Mouse (Mus musculus) thymus, postnatal 36 days (tissue): ENCODE measurements at regions not wholly inside any gene's neighbourhood (a gene's known extent, or its start where the extent isn't known, plus 50 kb on each side); places are given as distances from the start of the nearest gene placed in this dataset.
"Not testable (repeated sequence)": the region's sequence is repeated elsewhere in the genome, so short reads cannot be mapped to it uniquely, and the experiment has no call there.

ENCODE experiments used
- DNase-seq, 2 experiments: peaks; one replicate each; pipeline ENCODE4 v3.0.0; 2022; ENCODE audit warnings: mixed read lengths in 2 of 2

DNA sequence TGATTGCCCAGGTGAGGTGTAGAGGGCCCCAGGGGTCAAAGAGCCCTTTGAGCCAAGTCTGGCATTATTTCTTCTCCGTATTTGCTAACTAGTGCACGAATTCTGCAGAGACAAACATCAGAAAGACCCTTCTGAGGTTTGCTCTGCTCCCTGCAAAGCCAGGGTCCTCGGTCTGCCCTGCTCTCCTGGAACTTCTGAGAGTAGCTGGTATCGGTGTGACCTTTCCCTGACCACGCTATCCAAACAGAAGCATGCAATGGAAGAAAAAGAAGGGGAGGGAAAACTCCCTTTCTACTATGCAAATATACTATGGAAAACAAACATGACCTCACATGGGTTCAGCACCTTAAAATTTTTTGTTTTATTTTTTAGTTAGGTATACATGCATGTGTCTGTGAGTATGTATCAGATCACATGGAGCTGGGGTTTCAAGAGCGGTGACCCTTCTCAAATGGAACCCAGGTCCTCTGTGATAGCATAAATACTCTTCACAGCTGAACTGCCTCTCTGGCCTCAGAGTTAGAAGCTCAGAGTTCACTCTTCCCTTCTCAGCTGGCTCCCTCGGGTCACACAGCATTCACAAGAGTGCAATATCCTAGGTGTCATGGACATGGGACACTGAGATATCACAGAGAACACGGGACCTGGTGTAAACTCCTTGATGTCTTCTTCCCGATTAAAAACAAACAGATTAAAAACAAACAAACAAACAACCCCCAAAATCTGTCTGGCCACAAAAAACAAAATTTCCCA, 144.7 kb downstream of the Bcl2l11 start:
- no peak for DNase-seq

DNA sequence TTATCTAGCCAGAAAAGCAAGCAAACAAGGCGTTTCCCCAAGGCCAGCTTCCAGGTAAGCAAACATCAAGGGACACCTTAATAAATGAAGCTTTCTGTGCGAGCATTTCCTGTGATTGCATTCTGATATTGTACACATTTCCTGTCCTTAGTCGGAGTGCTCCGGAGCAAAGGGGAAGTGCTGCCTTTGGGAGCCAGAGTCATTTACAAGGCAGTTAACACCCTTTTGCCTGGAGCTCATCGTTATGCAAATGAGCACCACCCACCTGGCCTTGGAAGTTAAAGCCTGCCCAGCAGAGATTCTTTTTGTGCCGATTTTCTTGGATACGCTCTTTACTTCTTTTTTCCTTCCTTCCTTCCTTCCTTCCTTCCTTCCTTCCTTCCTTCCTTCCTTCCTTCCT, 147.0 kb downstream of the Bcl2l11 start:
- DNase-seq, result no peak

DNA sequence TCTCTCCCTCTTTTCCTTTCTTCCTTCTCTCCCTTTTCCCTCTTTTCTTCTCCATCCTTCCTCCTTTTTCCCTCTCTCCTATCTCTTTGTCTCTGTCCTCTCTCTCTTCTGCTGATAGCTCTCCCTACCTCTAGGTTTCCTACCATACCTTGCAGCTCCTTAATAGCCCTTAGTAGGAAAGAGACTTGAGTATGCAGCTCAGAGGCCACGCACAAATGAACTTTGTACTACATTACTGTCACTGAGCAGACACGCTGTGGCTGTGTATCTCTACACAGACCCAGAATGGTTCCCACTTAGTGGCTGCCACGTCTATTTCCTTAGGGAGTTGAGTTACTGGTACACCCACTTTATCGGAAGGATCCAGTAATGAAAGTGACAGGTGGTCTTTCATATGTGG, 147.5 kb downstream of the Bcl2l11 start:
- no peak for DNase-seq

DNA sequence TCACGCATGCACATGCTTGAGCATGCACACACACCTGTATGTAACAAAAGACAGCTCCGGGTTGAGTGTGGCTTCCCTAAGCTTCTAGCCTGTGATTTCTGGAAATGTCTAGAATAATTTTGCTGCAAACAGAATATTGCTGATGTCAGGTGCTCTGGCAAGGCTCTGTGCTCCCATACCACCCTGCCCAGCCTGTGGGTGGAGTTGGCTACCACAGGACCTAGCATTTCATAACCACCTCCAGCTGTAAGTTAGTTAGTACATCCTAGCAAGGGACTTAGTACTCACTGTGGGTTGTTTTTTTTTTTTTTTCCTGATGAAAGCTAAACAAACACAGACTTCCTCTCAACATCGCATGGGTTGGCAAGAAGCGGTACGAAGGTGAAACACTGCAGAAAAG, 150.5 kb downstream of the Bcl2l11 start:
- DNase-seq, result no peak

DNA sequence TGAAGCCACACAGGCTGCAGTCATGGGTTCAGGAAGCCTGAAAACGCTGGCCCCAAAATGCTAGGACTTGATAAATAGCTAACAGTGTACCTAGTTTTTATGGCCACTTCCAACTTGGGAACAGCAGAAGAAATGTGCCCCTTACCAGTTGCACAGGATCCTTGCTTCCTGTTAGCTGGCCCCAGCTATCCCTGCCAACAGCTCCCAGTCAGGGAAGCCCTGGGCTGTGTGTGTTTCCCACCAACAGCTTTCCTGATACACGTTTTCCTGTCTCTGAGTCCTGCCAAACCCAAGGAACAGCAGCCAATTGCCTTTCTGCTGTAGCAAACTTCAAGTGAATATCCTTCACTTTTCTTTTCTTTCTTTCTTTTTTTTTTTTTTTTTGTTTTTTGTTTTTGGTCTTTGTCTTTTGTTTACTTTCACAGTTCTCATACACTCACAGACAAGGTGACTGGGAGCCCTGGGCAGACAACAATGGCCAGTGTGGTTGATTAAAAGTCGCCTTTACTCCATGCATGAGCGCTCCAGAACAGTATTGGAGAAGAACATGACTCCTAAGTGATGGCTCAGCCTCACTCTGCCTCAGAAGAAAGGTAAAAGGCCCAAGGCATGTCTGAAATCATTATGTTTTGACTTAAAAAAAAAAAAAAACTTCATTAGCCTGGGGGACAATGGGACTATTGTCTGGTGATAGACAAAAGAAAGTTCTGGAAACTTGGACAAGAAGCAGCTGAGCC, 151.7 kb downstream of the Bcl2l11 start:
- no peak for DNase-seq

DNA sequence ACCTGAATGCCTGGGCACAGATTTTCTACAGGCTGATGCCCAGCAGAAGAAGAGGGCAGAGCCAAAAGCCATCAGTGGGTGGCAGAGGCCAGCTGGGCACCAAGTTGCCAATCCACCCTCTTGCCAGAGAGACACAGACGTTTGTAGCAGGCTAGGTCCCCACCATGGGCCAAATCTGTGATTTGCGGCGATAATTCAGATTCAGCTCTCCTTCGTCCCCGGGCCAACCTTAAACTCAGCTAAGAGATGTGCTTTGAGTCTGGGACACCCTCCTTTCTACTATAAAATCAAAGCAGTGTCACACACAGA, 152.2 kb downstream of the Bcl2l11 start:
- no peak for DNase-seq

DNA sequence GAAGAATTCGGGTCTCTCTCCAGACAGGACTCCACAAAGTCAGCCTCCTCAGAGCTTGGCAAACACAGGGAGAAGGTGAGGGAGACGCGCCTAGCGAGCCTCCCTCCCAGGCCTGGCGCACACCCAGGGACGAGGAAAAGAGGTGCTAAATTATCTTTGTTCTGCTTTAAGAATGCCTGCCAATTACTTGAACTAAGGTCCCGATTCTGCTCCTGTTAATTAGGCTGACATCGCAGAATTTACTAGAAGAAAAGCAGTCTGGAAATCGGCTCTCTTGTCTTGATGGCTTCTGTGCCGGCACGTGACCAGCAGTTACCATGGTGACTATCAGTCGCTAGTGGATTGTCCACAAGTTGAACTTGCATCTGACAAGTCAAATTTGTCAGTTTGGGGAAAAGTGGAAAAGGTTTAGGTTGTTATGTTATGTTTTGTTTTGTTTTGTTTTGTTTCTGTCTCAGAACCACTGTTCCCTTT, 152.8 kb downstream of the Bcl2l11 start:
- no peak for DNase-seq

DNA sequence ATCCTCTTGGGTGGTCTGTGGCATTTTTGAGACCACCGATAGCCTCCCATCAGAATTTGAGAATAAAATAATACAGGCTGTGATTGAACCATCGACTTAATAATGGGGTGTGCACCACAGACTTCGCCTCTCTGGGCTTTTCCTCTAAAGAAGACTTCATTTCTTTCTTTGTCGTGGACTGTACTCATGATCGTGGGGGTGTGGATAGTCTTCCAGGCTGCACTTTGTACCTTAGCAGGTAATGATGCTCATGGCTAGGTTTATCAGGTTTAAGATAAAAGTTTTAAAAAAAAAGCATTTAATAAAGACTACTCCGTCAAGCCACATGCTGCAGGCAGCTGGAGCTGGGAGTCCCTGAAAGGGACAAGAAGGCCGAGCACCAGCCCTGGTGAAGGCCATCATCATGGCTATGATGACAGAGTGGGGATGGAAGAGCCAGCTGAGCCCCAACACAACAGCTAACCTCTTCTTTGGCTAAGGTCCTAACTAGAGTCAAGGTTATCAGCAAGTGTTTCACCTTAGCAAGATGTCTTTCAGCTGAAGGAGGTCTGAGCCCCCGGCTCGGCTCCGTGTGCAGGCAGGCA, 153.4 kb downstream of the Bcl2l11 start:
- no peak for DNase-seq

DNA sequence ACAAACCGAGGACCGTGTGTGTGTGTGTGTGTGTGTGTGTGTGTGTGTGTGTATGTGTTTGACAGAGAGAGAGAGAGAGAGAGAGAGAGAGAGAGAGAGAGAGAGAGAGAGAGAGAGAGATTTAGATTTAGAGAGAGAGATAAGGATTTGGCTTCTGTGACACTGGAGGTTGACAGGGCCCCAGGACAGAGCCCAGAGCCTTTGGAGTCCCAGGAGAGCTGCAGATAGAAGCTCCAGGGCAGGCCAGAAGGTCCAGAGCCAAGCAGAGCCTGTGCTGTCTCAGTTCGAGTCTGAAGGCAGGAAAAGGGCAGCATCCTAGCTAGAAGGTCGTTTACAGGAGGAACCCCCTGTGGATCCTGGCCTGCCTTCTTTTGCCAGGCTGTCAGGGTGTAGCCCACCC, 156.8 kb downstream of the Bcl2l11 start:
- DNase-seq, result no peak

DNA sequence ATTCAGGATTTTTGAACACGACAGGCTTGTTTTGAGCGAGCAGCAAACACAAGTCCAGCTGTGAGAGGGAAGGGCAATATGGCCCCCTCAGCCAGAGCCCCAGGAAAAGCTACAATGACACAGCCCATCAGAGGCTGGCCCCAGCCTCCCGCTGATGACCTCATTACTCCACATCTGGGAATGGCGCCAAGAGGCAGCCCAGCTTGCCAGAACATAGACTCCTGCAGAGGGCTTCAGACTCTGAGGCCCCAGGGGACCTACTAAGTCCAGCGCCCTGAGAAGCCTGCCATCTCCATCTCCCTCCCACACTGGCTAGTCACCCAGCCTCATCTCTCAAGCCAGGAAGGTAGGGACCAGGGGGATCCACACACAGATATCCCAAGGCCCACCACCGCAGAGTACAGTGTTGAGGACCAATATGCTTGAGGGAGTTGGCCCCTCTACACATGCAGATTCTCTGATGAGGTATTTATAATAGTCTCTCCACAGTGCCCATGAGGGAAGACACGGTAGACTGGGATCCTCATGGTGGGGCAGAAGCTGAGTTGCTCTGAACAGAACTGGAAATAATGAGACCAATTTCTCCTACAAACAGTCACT, 159.1 kb downstream of the Bcl2l11 start:
- DNase-seq, result no peak

DNA sequence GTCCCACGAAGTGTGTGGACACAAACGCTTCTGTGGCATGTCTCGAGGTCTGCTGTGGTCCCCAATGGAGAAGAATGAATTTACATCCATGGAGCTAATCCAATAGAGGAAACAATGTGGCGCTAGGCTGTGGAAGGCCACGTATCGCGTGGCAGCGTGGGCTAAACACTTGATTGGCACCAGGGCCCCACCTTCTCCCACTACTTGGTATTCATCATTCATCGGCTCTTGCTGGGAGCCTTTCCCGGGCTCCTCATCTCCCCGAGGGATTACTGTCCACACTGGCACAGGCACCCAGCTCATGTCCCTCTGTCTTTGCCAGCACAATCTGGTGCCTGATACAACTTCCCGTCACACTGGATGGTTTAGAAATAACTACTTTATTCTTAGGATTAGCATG, 159.6 kb downstream of the Bcl2l11 start:
- DNase-seq, result no peak

DNA sequence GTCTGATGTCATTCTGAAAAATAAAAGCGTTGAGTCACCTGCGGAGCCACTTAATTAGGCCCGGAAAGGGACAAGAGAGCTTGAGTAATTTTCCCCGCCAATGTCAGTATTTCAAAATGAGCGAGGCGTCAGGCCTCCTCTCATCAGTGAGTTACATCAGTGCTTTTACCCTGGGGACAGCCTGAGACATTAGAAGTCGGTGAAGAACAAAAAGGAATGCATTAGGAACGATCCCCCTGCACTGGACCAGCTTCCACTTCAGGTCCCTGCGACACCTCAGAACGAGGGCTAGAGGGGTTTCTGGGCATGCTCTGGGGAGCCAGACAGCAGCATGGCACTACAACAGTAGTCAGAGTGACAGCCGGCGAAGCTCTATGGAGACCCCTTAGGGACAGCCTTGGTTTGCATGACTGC, 162.3 kb downstream of the Bcl2l11 start:
- no peak for DNase-seq

DNA sequence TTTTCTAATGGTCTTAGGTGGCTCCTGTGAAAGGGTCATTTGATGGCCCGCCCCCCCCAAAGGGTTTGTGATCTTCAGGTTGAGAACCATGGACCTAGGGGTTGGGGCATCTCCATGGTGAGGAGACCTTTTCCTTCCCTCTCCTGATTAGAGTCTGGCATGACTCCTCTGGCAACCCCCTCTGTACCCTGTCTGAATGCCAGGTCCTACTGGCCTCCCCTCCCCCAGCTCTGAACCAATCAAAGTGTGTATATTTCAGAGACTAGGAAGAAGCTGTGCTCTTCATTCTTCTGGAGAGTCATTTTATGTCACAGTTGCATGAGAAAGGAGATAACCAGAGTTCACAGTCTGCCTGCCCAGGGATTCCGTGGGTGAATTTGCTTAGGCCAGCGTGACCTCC, 164.8 kb downstream of the Bcl2l11 start:
- DNase-seq, result no peak

DNA sequence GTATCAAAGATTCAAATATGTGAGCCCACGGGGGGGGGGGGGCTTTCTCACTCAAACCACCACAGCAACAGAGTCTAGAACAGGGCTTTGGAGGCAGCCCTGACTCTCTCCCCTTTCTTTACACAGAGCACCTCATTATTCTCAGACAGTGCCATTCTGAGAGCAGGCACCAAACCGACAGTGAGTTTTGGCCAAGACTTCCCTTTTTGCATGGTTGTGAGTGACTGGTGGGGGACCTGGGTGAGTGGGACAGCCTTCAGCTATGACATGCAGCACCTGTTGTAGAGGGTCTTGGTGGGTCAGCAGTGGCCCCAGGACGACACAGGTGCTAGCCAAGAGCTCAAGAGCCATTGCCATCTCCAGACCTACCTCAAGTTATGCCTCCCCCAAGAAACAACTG, 168.8 kb downstream of the Bcl2l11 start:
- DNase-seq, result no peak

DNA sequence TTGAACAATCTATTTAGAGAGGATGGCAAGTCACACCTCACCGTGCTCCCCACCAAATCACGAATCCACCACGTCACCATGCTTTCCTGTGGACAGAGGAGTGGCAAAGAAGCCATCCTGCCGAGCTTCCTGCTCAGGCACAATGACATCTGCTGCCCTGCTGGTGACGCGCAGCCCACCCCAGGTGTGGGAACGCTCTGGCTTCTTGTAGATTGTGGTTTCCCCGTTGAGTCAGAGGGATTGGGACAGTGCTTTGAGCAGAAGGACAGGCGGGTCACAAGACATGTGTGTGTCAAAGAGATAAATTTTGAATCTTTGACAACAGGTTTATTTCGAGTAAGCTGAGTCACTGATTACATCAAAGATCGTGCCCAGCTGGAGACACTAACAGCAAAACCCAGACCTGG, 169.2 kb downstream of the Bcl2l11 start:
- DNase-seq, result peak; percentile 62 to 80

DNA sequence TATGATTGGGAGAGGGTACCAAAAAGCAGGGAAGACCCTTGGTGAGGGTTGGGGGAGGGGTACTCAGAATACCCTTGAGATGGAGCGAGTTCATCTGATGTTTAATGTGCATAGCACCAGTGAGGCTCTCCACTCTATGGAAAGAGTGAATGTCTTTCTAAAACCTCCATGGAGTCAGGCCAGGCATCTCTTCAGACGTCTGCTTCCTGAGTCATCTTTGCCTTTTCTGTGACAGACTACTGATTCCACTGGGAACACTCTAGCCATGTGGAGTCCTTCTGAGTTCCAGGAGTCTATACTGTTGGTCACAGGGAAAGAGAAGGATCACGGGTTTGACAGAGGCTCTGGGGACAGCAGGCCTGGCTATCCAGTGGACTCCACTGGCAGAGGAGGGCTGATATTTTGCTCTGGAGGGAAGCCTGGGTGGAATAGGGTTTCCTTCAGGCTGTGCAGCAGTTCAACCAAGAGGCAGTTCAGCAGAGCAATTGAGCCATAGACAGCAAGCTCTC, 169.9 kb downstream of the Bcl2l11 start:
- no peak for DNase-seq

DNA sequence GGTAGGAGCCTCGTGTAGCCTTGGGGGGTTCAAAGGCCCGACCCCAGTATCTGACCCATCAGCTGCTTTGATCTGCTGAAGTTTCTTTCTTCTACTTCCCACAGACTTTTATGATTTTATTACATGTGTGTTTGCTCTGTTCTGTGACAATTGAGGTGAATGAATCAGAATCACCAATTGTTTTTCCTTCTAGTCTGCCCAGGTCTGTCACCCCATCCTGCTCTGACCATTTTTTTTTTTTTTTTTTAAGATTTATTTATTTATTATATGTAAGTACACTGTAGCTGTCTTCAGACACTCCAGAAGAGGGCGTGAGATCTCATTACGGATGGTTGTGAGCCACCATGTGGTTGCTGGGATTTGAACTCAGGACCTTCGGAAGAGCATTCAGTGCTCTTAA, 170.6 kb downstream of the Bcl2l11 start:
- not testable (repeated sequence) for DNase-seq

DNA sequence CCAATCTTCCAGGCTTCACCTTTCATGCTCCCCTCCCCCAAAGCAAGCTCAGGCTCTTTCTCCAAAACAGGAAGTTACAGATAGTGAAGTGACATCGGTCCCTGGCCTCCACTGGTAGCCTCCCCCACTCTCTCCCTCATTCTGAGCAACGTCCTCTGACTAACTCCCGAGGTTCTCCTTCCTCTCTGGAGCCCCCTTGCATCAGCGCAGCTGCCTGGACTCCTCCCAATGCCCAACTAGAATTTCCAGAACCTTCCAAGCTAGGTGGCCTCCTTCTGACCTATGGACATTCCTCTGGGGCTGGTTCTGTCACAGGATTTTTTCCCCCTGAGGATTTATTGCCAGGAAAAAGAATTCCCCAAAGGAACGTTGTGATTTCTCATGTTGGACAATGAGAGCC, 171.1 kb downstream of the Bcl2l11 start:
- DNase-seq, result peak; percentile 28 to 39

DNA sequence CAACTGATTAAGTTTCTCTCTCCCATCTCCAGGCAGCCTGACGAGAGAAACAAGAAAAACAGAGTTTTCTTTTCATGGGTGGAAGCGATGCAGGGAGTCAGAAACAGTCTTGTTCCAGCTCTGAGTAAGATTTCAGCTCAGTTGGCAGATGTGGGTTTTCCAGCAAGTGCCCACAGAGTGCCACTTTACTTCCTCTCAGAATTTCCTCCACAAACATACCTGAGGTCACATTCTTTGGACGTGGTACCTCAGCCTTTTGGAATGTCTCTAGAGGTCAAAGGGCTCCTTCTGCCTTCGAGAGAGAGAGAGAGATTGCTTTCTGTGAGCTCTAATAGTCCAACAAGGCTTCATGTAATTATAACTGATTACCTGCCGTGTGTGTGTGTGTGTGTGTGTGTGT, 172.0 kb downstream of the Bcl2l11 start:
- no peak for DNase-seq

DNA sequence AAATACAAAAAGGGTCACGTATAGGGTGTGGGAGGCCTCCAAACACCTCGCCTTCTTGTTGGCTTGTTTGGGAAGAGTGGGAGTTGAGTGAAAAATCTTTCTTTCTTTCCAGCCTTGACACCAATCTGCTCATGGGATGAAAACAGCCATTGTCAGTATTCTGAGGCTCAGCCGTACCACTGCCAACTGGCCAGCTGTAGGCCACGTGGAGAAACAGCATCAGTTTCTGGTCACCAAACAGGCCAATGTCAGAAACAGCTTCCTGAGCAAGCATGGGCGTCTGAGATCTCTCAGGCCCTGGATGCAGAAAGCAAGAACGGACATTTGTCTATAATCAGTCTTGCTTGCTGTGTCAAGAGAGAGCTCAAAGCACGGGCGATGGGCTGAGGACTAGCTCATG, 173.2 kb downstream of the Bcl2l11 start:
- no peak for DNase-seq

DNA sequence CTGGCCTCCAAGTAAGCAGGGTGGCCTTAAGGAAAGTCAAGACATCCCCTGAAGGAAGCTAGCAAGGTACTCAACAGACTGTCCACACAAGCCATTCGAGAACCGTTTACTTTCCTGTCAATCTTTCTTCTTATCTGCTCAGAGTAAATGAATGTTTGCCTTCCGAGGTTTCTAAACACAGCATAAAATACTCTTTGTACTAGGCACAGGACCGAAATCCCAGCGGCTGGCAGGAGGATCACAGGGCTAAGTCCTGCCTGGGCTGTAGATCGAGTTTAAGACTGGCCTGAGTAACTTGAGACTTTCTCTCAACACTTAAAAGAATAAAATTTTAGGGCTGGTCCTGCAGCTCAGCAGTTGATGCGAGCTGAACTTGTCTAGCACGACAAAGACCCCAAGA, 175.9 kb downstream of the Bcl2l11 start:
- no peak for DNase-seq

DNA sequence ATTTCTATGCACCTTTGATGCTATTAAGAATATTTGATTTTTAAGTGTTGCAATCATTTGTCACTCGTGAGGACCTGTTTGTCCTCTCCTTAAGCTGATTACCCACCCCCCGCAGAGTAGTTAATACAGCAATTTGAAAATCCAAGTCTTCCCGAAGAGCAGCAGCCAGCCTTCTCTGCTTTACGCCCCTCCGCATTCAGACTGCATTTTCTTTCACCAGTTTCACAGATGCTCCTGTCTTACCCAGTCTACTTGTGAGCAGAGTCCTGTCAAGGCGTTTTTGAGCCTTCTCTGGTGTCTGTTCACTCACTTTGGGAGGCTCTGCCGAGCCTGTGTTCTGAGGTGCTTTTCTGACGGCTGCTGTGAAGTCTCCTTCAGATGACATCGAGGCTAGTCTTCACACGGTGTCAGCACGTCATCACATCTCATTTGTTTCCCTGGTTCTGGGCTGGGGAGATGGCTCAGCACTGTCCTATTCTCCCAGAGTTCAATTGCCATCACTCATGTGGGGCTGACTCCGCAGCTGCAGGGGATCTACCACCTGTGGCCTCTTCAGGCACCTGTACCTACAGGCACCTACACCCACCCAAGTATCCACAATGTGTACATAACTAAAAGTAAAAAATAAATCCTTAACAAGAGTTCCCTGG, 178.3 kb downstream of the Bcl2l11 start:
- DNase-seq, result no peak

DNA sequence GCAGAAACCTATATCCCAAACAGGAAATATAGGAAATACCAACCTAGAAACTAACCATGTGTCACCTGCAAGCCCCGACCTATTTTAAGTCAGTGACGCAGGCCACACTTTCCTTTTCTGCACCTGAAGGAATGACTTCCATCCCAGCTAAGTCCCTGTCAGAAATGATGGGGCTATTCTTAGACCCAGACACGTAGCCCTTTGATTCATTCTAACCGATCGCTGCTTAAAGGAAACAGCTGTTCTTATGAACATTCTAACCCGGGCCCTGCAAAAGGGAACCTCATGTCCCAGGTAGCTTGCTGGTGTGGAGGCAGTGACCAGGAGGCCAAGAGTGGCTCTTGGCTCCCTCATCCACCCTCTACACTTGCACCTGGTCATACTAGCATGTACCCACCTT, 180.9 kb downstream of the Bcl2l11 start:
- DNase-seq, result no peak
